Mouse (Mus musculus): ENCODE results near the gene Med27.

The Med27 gene

GRCm38 (mm10) chr2:29400234-29400633 lies 53.6 kb downstream of the Med27 start:
- no peak for DNase-seq (ENCODE audit: low read depth)

- DNase-seq (ENCODE audit: low read depth), result no peak
Observed at GRCm38 (mm10) chr2:29400812-29401211, 54.2 kb downstream of the Med27 start.

GRCm38 (mm10) chr2:29401868-29402267 lies 55.2 kb downstream of the Med27 start:
- DNase-seq (ENCODE audit: low read depth), result no peak

GRCm38 (mm10) chr2:29402550-29403076 lies 56.0 kb downstream of the Med27 start:
- DNase-seq (ENCODE audit: low read depth), result no peak

- no peak for DNase-seq (ENCODE audit: low read depth)
Observed at GRCm38 (mm10) chr2:29403799-29404530, 57.3 kb downstream of the Med27 start.

- no peak for DNase-seq (ENCODE audit: low read depth)
Observed at GRCm38 (mm10) chr2:29404931-29405330, 58.3 kb downstream of the Med27 start.

- DNase-seq (ENCODE audit: low read depth), result no peak
Observed at GRCm38 (mm10) chr2:29405848-29406247, 59.2 kb downstream of the Med27 start.

- DNase-seq (ENCODE audit: low read depth), result no peak
Observed at GRCm38 (mm10) chr2:29407350-29407749, 60.7 kb downstream of the Med27 start.

GRCm38 (mm10) chr2:29407764-29408163 lies 61.1 kb downstream of the Med27 start:
- DNase-seq (ENCODE audit: low read depth), result no peak

- DNase-seq (ENCODE audit: low read depth), result no peak
Observed at GRCm38 (mm10) chr2:29410884-29411283, 64.3 kb downstream of the Med27 start.

GRCm38 (mm10) chr2:29412458-29412857 lies 65.8 kb downstream of the Med27 start:
- DNase-seq (ENCODE audit: low read depth), result no peak

- DNase-seq (ENCODE audit: low read depth), result no peak
Observed at GRCm38 (mm10) chr2:29413259-29413993, 66.8 kb downstream of the Med27 start.

- DNase-seq (ENCODE audit: low read depth), result no peak
Observed at GRCm38 (mm10) chr2:29414852-29415473, 68.3 kb downstream of the Med27 start.

- no peak for DNase-seq (ENCODE audit: low read depth)
Observed at GRCm38 (mm10) chr2:29418498-29418897, 71.9 kb downstream of the Med27 start.

- no peak for DNase-seq (ENCODE audit: low read depth)
Observed at GRCm38 (mm10) chr2:29419434-29419833, 72.8 kb downstream of the Med27 start.

- DNase-seq (ENCODE audit: low read depth), result peak; percentile 70
Observed at GRCm38 (mm10) chr2:29419946-29420345, 73.3 kb downstream of the Med27 start.

- DNase-seq (ENCODE audit: low read depth), result peak; percentile 61
Observed at GRCm38 (mm10) chr2:29422126-29422840, 75.7 kb downstream of the Med27 start.

GRCm38 (mm10) chr2:29423059-29423458 lies 76.4 kb downstream of the Med27 start:
- DNase-seq (ENCODE audit: low read depth), result no peak

- DNase-seq (ENCODE audit: low read depth), result no peak
Observed at GRCm38 (mm10) chr2:29425386-29425785, 78.8 kb downstream of the Med27 start.

GRCm38 (mm10) chr2:29426684-29427083 lies 80.1 kb downstream of the Med27 start:
- no peak for DNase-seq (ENCODE audit: low read depth)

- DNase-seq (ENCODE audit: low read depth), result no peak
Observed at GRCm38 (mm10) chr2:29432565-29432964, 85.9 kb downstream of the Med27 start.

GRCm38 (mm10) chr2:29436376-29436775 lies 89.8 kb downstream of the Med27 start:
- DNase-seq (ENCODE audit: low read depth), result no peak
